Mouse (Mus musculus) lung, postnatal 0 days (tissue): ENCODE measurements at regions not wholly inside any gene's neighbourhood (a gene's known extent, or its start where the extent isn't known, plus 50 kb on each side); places are given as distances from the start of the nearest gene placed in this dataset.

Source experiments
- CTCF ChIP-seq: IDR thresholded peaks from 2 replicates; pipeline ENCODE4 v1.5.1; 2016; ENCODE audit warnings: antibody characterized with exemption, mild to moderate bottlenecking
- EP300 ChIP-seq: IDR thresholded peaks from 2 replicates; pipeline ENCODE4 v1.6.1; 2016; ENCODE audit warnings: antibody characterized with exemption, mild to moderate bottlenecking, control low read depth

DNA sequence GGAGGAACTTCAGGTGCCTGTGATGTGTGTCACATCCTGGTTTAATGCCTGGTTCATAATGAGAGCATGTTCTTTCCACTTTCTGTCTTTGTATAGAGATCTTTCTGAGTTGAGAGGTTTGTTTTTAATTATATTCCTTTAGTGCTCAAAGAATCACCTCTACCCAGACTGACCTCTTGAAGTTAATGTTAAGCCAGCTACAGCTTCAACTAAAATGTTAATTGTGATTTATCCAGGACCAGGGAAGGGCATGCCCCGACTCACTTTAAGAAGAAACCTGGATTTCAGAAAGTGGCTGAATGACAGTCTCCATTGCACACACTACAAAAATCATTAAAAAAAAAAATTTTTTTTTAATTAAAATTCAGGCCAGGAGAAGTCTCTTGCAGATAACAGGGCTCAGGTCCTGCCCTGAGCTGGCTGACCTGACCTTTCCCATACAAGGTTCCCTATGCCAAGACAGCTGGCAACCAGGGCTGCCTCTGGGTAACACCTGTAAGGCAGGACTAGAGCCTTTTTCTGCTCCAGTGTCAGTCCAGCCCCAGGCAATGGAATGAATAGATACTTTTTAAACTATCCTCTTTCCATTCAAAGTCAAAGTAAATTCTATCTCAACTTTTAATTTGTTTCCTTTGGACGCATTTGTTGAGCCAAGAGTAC lies 54.7 kb upstream of the Tln2 start:
- TF ChIP-seq EP300: no peak
- TF ChIP-seq CTCF: no peak
